Comparison of ENCODE assay signal across 37 mouse cellular contexts in the genomic region with DNA sequence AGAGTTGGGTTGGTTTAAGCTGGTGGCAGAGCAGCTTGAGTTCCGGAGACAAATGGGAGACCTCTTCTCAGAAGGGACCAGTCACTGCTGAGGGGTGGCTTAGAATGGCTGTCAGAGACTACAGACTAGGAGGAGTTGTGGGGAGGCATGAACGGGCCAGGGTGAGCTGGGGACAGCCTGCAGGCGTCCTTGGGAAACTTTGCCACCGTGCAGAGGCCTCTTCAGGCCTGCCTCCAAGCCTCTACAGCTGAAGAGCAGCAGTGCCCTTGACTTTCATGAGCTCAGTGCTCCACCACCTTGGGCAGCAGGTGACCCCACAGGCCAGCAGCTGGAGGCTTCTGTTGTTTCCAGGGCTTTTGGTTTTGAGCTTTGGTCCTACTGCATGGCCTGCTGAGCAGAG. TPM values are rescaled to one million over a fixed set of nuclear protein-coding genes. Genes with fewer than 3 reads are reported as not detected.
"Had no signal": no experiment of that assay in that cellular context is flagged by ENCODE, and none has a peak within 500 bp of the region (broad histone marks: within the 10 kb centered on the region; RNA-seq: fewer than 3 reads in every experiment).

No protein-coding gene starts in this region.

- ATAC-seq: hindbrain, embryonic 16.5 days; inflammation-experienced regulatory T-cells, adult 6 months; intestine, embryonic 15.5 days; intestine, postnatal 0 days had no signal

- H3K4me1 ChIP-seq: hindbrain, embryonic 12.5 days; intestine, embryonic 15.5 days; limb, embryonic 10.5 days; limb, embryonic 12.5 days; liver, embryonic 13.5 days; liver, embryonic 15.5 days had no signal

- H3K27me3 ChIP-seq: heart, embryonic 12.5 days; hindbrain, embryonic 12.5 days; intestine, embryonic 15.5 days; limb, embryonic 12.5 days; liver, embryonic 13.5 days; liver, embryonic 15.5 days had no signal

- H3K4me2 ChIP-seq: heart, embryonic 12.5 days; hindbrain, embryonic 12.5 days; hindbrain, embryonic 14.5 days; intestine, embryonic 15.5 days; limb, embryonic 12.5 days; liver, embryonic 13.5 days; liver, embryonic 15.5 days had no signal

- H3K9me3 ChIP-seq: heart, embryonic 10.5 days; heart, embryonic 12.5 days; hindbrain, embryonic 10.5 days; hindbrain, embryonic 12.5 days; intestine, embryonic 15.5 days; limb, embryonic 10.5 days; limb, embryonic 12.5 days; liver, embryonic 13.5 days; liver, embryonic 15.5 days had no signal

- H3K9ac ChIP-seq: heart, embryonic 12.5 days; hindbrain, embryonic 12.5 days; hindbrain, embryonic 14.5 days; intestine, embryonic 15.5 days; limb, embryonic 12.5 days; liver, embryonic 13.5 days; liver, embryonic 15.5 days had no signal

- DNase-seq: gastrocnemius, adult 2 months; gastrocnemius, postnatal 10 days; gastrocnemius, postnatal 25 days; kidney, adult 18-20 months; kidney, adult 8-10 months; kidney, postnatal 10 days; kidney, postnatal 25 days; kidney, postnatal 4 days; liver; liver, embryonic 13.5 days had no signal

- H3K27ac ChIP-seq: heart, embryonic 10.5 days; hindbrain, embryonic 10.5 days; hindbrain, embryonic 12.5 days; hindbrain, embryonic 14.5 days; intestine, embryonic 15.5 days; layer of hippocampus, adult 2 months; left cerebral cortex, adult 2 months; limb, embryonic 10.5 days; limb, embryonic 12.5 days; liver, embryonic 13.5 days; liver, embryonic 15.5 days had no signal

- H3K4me3 ChIP-seq: gastrocnemius, adult 2 months; heart, embryonic 10.5 days; heart, embryonic 12.5 days; hindbrain, embryonic 10.5 days; hindbrain, embryonic 12.5 days; intestine, embryonic 15.5 days; layer of hippocampus, adult 2 months; left cerebral cortex, adult 2 months; limb, embryonic 10.5 days; limb, embryonic 12.5 days; liver, embryonic 13.5 days; liver, embryonic 15.5 days had no signal

RNA-seq across cellular contexts. Expression of a gene that starts 53.9 kb away (rescaled TPM):
- total RNA-seq: gastrocnemius, adult 2 months; gastrocnemius, postnatal 10 days; gastrocnemius, postnatal 25 days; granulocyte monocyte progenitor cell, adult 5-6 weeks; heart, adult 18-20 months; heart, postnatal 10 days; heart, postnatal 25 days; heart, postnatal 4 days; layer of hippocampus, adult 2 months; layer of hippocampus, postnatal 10 days; layer of hippocampus, postnatal 25 days; left cerebral cortex, adult 2 months; left cerebral cortex, postnatal 36 days had no signal
- polyA plus RNA-seq: heart, embryonic 10.5 days; heart, embryonic 12.5 days; heart, embryonic 14.5 days; heart, embryonic 16.5 days; hindbrain, embryonic 14.5 days; inflammation-experienced regulatory T-cells, adult 6 months; kidney, embryonic 14.5 days; kidney, embryonic 16.5 days; limb, embryonic 10.5 days; limb, embryonic 14.5 days had no signal
